Comparison of ENCODE assay signal across 8 mouse cellular contexts in the genomic region with DNA sequence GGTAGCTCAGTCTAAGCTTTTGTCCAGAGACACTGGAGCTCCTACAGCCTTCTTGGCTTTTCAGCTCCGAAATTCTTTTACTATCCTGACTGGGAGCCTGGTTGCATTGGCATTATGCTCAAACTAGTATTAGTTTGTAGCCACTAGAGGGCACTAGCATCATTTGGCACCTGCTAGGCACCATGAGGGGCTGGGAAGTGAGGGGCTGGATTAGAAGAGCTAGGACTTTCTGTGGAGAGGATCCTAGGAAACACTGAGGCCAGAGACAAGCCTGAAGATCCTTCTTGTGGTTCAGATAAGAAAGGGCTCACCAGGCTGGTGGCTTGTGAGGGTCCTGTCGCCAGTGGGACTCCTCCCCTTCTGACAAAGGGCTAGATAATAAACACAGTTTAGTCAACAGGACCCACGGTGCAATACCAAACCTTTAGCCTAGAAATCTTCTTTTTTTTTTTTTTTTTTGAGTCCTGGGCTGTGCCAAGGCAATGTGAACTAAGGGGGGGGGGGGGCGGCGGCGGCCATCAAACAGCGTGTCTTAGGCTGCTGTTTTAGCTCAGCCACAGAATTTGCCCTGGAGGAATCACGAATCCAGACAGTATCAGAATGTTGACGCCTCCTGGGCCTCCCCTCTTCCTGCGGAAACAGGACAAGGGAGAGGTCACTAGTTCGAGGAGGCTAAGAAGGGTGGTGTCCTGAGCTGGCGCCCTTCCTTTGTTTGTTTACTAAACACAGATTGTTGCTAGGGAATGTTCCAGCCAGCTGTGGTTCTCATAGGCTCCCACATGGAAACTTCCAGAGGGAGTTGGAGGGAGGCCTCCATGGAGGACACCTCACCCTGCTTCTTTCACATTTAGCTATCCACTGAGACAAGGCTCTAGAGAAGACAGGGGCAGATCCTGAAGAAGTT. TPM values are rescaled to one million over a fixed set of nuclear protein-coding genes. Genes with fewer than 3 reads are reported as not detected.
DNase-seq lines count a peak whose midpoint lies in the region; ATAC-seq and TF ChIP-seq lines count a peak whose summit lies in the region.

No protein-coding gene starts in this region.

- 51% methylated on average over 12 of the region's 12 CpGs for WGBS in hindbrain, embryonic 11.5 days
- 16% methylated on average over 12 of the region's 12 CpGs for WGBS in lung, postnatal 0 days

- peak; percentile 93 for ATAC-seq in frontal cortex, adult (ENCODE audit: low TSS enrichment)
- ATAC-seq in hindbrain, embryonic 11.5 days (ENCODE audit: low FRiP score): peak; percentile 69; the same call in 1 of the 2 replicates
- ATAC-seq in lung, postnatal 0 days: peak; percentile 97

- no peaks in the 10 kb centered on the region for H3K27me3 ChIP-seq in hindbrain, embryonic 11.5 days (ENCODE audit: control insufficient read depth, insufficient read depth, low read length)
- H3K27me3 ChIP-seq in lung, postnatal 0 days (replicated peaks; ENCODE audit: insufficient read depth, low read length): no peaks in the 10 kb centered on the region

- TF ChIP-seq CTCF in lung, postnatal 0 days (IDR thresholded peaks at IDR 0.05): peak; percentile 89

- H3K9me3 ChIP-seq in hindbrain, embryonic 11.5 days (ENCODE audit: control insufficient read depth, low read length): no peaks in the 10 kb centered on the region
- no peaks in the 10 kb centered on the region for H3K9me3 ChIP-seq in lung, postnatal 0 days (ENCODE audit: low read length)

- H3K4me2 ChIP-seq in hindbrain, embryonic 11.5 days (replicated peaks; ENCODE audit: low read depth, low read length): no peak overlapping the region
- peak overlapping the region; percentile 38 for H3K4me2 ChIP-seq in lung, postnatal 0 days (replicated peaks; ENCODE audit: low read depth, low read length)

- TF ChIP-seq EP300 in lung, postnatal 0 days (IDR thresholded peaks at IDR 0.05): peak; percentile 97

- H3K4me3 ChIP-seq in hindbrain, embryonic 11.5 days (ENCODE audit: low read depth, low read length): no peak overlapping the region
- no peak overlapping the region for H3K4me3 ChIP-seq in lung, postnatal 0 days (ENCODE audit: low read depth, low read length)

- no peak overlapping the region for H3K27ac ChIP-seq in hindbrain, embryonic 11.5 days (ENCODE audit: low read depth, low read length)
- H3K27ac ChIP-seq in lung, postnatal 0 days (ENCODE audit: low read length): peak overlapping the region; percentile 77

- peak; percentile 6 for DNase-seq in T-cell, adult 2 months (ENCODE audit: low spot score)
- peak; percentile 53 for DNase-seq in cerebellum, adult 8-10 months
- peak; percentile 80 for DNase-seq in hindbrain, embryonic 11.5 days (ENCODE audit: low spot score)
- DNase-seq in layer of hippocampus, adult 8-10 months (ENCODE audit: low spot score in 2 of 2): peak; percentile 26 to 59
- peak; percentile 96 for DNase-seq in lung, postnatal 0 days (ENCODE audit: low spot score)
- peak; percentile 6 for DNase-seq in retina, adult 2 months (ENCODE audit: low read depth, low spot score)
- peak; percentile 70 to 73 for DNase-seq in urinary bladder, postnatal 4 days (ENCODE audit: low spot score in 2 of 2)

- no peak overlapping the region for H3K9ac ChIP-seq in hindbrain, embryonic 11.5 days (ENCODE audit: low read depth, low read length)
- H3K9ac ChIP-seq in lung, postnatal 0 days (replicated peaks; ENCODE audit: low read depth): no peak overlapping the region

- H3K36me3 ChIP-seq in hindbrain, embryonic 11.5 days (ENCODE audit: control insufficient read depth, insufficient read depth, low read length): no peaks in the 10 kb centered on the region
- no peaks in the 10 kb centered on the region for H3K36me3 ChIP-seq in lung, postnatal 0 days (ENCODE audit: insufficient read depth, low read length)

- no peaks in the 10 kb centered on the region for H3K4me1 ChIP-seq in hindbrain, embryonic 11.5 days (replicated peaks; ENCODE audit: control insufficient read depth, insufficient read depth, low read length)
- H3K4me1 ChIP-seq in lung, postnatal 0 days (ENCODE audit: insufficient read depth, low read depth, low read length): no peaks in the 10 kb centered on the region

RNA-seq across cellular contexts. Expression of gene Zdhhc11, which starts 7.1 kb away (rescaled TPM):
- not detected in 2 replicates for polyA plus RNA-seq in hindbrain, embryonic 11.5 days (2014; fragmentation: Nextera tagmentation; extraction: Ambion mirVana)
- total RNA-seq in layer of hippocampus, adult 8-10 months (2022): not detected
- polyA plus RNA-seq in lung, postnatal 0 days (2015; fragmentation: Nextera tagmentation; extraction: Ambion mirVana): not detected in 2 replicates

RNA-seq across cellular contexts. Expression of gene Brd9, which starts 33.2 kb away (rescaled TPM):
- polyA plus RNA-seq in hindbrain, embryonic 11.5 days (2014; fragmentation: Nextera tagmentation; extraction: Ambion mirVana): 76.7 and 77.5 TPM in 2 replicates
- total RNA-seq in layer of hippocampus, adult 8-10 months (2022): 100 to 1,000 TPM; 107 to 121 (median 112) TPM
- polyA plus RNA-seq in lung, postnatal 0 days (2015; fragmentation: Nextera tagmentation; extraction: Ambion mirVana): 33.8 and 35.2 TPM in 2 replicates

RNA-seq across cellular contexts. Expression of gene Trip13, which starts 33.2 kb away (rescaled TPM):
- polyA plus RNA-seq in hindbrain, embryonic 11.5 days (2014; fragmentation: Nextera tagmentation; extraction: Ambion mirVana): 40.1 and 49.5 TPM in 2 replicates
- 1 to 10 TPM in 1 of 4 experiments, under 1 TPM in 3; 0.34 to 2.2 (median 0.65) TPM for total RNA-seq in layer of hippocampus, adult 8-10 months (2022)
- 2.4 and 4.1 TPM in 2 replicates for polyA plus RNA-seq in lung, postnatal 0 days (2015; fragmentation: Nextera tagmentation; extraction: Ambion mirVana)

RNA-seq across cellular contexts. Expression of gene Tppp, which starts 38.4 kb away (rescaled TPM):
- polyA plus RNA-seq in hindbrain, embryonic 11.5 days (2014; fragmentation: Nextera tagmentation; extraction: Ambion mirVana): 4.0 and 4.9 TPM in 2 replicates
- 100 to 1,000 TPM; 243 to 278 (median 268) TPM for total RNA-seq in layer of hippocampus, adult 8-10 months (2022)
- polyA plus RNA-seq in lung, postnatal 0 days (2015; fragmentation: Nextera tagmentation; extraction: Ambion mirVana): 3.9 and 5.1 TPM in 2 replicates

Comparison
In these comparisons a context has a peak if more than half of its experiments do, and no peak if none do; other contexts are left out.
1. DNase-seq: peak in every context shown above with its lines; median percentile 96 in lung, postnatal 0 days; 80 in hindbrain, embryonic 11.5 days; 72 in urinary bladder, postnatal 4 days; 53 in cerebellum, adult 8-10 months; 42 in layer of hippocampus, adult 8-10 months; 6 in T-cell, adult 2 months; 6 in retina, adult 2 months.